Mouse (Mus musculus) layer of hippocampus, postnatal 10 days (tissue): Measurements from ENCODE around the gene Foxk2. TPM values are rescaled to one million over a fixed set of nuclear protein-coding genes. Genes with fewer than 3 reads are reported as not detected.

ENCODE experiments used
- DNase-seq, 2 experiments: peaks; one replicate each; pipeline ENCODE4 v3.0.0; 2021; ENCODE audit warnings: low spot score in 2 of 2
- long read RNA-seq: library from polyadenylated mRNA; stranded (forward); transcript quantifications from one replicate; pipeline ENCODE4 v2.0.0, GENCODE M21; 2023
- total RNA-seq, 2 experiments: library from RNA; stranded (reverse); gene quantifications; 2 replicates each; pipeline ENCODE4 v1.2.3; 2021

Foxk2 gene
- 100 to 1,000 TPM in 1 of 2 experiments, 10 to 100 TPM in 1; 93.6 to 102 TPM for total RNA-seq
- long read RNA-seq, full-length matches to known transcripts: 3 of 28 reads
- long read RNA-seq, partial matches to known transcripts: 13 of 28 reads
- long read RNA-seq, other reads (novel, unspliced or antisense): 12 of 28 reads

- DNase-seq: peak; percentile 90 to 96
Observed at GRCm38 (mm10) chr11:121259160-121260100, at the start of gene Foxk2. Foxk2 (plus strand) TSS chr11:121259990.

DNA sequence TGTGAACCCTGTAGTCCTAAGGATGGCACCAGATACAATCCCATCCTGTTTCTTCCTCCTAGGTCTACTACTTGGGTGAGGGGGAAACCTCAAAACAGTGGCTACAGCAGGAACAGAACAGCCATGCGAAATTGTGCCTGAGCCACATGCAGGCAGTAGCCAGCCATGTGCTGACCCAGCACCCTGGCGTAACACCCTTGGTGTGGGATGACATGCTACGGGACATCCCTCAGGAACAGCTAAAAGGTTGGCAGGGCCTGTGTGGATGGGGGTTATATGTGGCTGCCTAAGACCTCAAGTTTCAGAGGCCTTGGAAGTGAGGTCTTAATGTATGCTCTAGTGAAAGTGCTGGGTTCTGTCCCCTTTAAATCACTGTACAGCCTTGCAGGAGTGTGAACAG, 43.0 kb upstream of the Foxk2 start:
- no peak for DNase-seq

GRCm38 (mm10) chr11:121219776-121220175, 40.0 kb upstream of the Foxk2 start:
- no peak for DNase-seq

DNA sequence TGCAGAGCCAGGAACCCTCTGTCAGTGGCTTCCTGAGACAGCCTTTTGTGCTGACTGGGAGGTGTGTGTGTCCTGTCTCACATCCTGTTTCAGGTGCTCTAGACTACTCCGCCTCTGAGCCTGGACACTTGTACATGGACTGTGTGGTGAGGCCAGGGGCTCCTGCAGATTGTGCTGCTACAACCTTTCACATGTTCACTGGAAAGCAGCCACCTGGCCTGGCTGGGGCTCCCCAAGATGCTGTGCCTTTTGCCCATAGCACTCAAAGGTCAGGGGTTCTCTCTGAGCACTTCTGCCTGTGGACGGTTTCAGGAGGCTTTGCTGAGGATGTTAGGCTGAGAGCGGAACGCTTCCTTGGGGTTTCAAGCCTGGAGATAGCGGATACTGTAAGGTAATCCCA, 39.0 kb upstream of the Foxk2 start:
- DNase-seq: no peak

DNA sequence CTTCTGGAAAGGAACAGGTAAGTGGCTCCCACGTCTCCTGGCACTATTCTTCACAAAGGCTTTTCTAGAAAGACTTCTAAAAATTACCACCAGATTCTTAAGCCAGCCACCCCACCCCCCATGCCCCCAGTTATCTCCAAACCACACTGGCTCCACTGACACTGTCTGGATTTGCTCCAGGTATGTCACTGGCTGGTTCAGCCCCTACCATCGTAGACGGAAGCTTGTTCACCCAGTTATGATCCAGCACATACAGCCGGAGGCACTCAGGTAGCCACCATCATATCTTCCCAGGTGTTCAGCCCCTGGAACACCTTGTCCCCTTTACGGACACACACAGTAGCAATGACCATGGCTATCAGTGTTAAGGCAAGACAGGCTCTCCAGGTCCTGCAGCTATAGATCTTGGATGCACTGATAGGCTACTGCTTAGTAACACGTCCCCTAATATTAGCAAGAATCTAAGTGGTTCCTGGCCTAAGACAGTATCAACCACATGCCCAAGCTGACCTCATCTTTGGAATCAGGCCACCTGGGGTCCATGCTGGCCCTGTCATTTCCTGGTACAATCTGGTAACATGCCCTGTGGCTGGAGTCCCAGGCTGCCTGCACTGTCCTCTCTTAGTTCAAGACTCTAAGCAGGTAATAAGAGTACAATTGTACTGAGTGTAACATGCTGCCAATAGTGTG, 38.3 kb upstream of the Foxk2 start:
- DNase-seq: no peak

DNA sequence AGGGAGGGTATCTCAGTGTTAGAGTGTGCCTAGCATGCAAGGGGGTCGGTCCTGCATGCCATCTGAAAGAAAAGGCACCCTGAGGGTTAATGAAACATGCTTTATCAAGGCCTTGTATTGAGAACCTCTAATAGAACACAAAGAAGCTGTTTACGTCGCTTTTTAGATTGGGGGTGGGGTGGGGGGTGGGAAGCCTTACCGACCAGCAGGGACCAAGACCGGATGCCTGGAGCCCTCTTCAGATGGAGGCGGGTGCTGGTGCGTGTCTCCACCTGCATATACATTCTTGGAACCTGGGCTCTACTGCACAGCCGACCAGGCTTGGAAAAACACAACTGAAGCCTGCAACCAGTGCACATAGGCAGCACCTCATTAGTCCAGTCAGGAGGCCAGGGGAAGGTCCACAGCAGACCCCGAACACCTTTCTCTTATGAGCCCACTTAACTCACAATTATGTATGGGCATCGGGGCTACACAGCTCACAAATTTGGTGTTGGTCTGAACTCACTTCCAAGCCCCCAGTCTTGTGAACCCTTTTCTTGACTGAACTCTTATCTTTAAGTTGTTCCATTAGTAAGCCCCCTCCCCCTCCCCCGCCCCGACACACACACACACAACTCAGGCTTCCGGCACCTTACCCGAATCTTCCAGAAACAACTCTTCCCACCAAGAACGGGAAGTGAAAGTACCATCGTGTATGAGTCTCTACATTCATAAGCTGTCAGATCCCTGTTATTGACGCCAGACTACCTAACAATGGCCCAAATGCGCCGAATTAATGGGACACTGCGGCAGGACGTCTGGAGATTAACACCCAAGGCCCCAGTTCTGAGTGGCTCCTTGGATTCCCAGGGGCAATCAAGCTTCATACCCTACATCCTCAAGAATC, 31.4 kb upstream of the Foxk2 start:
- DNase-seq: no peak

- peak; percentile 58 to 65 for DNase-seq
Observed at GRCm38 (mm10) chr11:121229018-121229439, 30.8 kb upstream of the Foxk2 start, which contains the start of gene Cybc1. Cybc1 (minus strand) TSS chr11:121229322.

- no peak for DNase-seq
Observed at GRCm38 (mm10) chr11:121231191-121231590, 28.6 kb upstream of the Foxk2 start.

- DNase-seq: no peak
Observed at GRCm38 (mm10) chr11:121231628-121232291, 28.0 kb upstream of the Foxk2 start.

DNA sequence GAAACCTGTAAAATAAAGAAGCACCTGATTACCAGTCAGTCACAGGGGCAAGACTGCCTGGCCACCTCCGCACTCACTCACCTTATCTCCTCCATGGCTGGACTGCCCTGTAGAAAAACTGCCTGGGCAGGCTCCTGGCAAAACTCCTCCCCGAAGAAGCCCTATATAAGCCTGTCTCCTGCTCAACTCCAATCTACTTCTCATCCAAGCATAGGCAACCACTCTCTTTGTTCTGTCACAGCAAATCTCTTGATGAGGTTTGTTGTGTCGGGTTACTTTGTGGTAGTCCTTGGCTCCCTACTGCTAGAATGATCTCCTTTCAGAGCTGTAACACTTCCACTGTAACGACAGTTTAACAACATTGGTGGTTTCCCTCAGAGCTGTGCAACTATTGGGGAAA, 27.1 kb upstream of the Foxk2 start:
- DNase-seq: no peak

GRCm38 (mm10) chr11:121235475-121236238, 24.1 kb upstream of the Foxk2 start:
- DNase-seq: peak; percentile 38 to 49

GRCm38 (mm10) chr11:121236564-121237344, 23.0 kb upstream of the Foxk2 start, which contains the start of gene Narf:
Narf (plus strand) TSS chr11:121237253.
- peak; percentile 95 to 97 for DNase-seq

DNA sequence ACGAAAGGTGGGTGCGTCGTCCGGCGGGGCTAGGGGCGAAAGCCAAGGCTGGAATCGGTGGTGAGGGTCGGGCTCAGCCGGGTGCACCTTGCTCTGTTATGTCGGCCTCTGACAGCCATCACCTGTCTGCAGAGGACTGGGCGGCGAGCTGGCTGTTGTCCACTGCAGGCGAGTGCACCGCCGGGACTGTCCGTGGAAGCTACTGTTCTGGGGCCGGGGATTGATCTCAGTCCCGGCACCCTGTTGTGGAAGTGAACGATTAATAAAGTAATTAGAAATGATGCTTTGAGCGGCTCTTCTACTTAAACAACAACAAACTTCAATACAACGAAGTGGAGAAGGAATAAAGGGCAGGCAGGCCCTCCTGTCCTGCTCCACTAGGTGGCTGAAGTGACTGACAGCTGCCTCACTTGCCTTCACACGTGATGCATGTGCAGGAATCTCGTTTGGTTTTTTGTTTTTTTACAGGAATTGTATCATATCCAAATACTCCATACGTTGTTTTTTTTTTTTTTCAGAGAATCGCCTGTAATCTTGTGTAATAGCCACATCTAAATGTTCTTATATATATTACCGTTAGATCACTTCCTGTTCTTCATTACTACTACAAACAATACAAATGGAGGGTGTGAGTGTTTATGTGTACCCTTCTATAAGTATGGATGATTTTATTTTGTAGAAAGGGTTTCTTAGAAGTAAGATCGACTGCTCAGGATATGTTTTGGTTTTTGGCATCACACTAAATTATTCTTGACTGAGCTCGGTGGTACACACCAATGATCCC, 22.3 kb upstream of the Foxk2 start:
- no peak for DNase-seq

GRCm38 (mm10) chr11:121239669-121240068, 20.1 kb upstream of the Foxk2 start:
- no peak for DNase-seq

- no peak for DNase-seq
Observed at GRCm38 (mm10) chr11:121250196-121250595, 9.6 kb upstream of the Foxk2 start.

- peak; percentile 43 to 51 for DNase-seq
Observed at GRCm38 (mm10) chr11:121260211-121260906, 569 bp downstream of the Foxk2 start.

DNA sequence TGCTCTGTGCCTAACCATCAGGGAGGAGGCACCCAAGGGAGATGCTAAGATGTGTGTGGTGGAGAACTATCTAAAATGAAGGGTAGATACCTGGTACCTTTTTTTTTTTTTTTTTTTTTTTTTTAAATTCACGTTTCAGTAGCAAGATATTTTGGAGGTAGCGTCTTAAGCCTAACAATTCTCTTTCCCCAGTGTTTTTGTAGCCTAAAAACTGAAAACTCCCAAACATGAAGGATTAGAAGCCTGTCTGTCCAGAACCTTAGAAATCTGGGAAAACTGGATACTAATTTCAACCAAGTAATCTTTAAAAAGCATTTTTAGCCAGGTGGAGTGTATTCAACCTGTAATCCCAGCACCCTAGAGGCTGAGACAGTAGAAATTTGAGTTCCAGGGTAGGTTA, 1.3 kb downstream of the Foxk2 start:
- DNase-seq: no peak
